Comparison of ENCODE assay signal across 11 mouse cellular contexts in genomic region chr6:90759754-90760153, GRCm38 (mm10).
A peak's percentile ranks its signal among the peaks of the same experiment; 100 is the strongest.
DNase-seq lines count a peak whose midpoint lies in the region; ATAC-seq lines count a peak whose summit lies in the region.
"Had no signal": no experiment of that assay in that cellular context is flagged by ENCODE, and none has a peak within 500 bp of the region (broad histone marks: within the 10 kb centered on the region; RNA-seq: fewer than 3 reads in every experiment).

No protein-coding gene starts in this region.

- no peaks in the 10 kb centered on the region for H3K9me3 ChIP-seq in hindbrain, embryonic 12.5 days (replicated peaks)
- H3K9me3 ChIP-seq in neural tube, embryonic 14.5 days (ENCODE audit: control insufficient read depth, low read length): no peaks in the 10 kb centered on the region
- H3K9me3 ChIP-seq: heart, embryonic 12.5 days had no signal

- no peak overlapping the region for H3K9ac ChIP-seq in hindbrain, embryonic 12.5 days
- no peak overlapping the region for H3K9ac ChIP-seq in neural tube, embryonic 14.5 days (replicated peaks; ENCODE audit: low read depth, low read length)
- H3K9ac ChIP-seq: heart, embryonic 12.5 days had no signal

- peak; percentile 62 for DNase-seq in left cerebral cortex, postnatal 4 days
- no peak for DNase-seq in left cerebral cortex, adult 11 months (ENCODE audit: low spot score)
- peak; percentile 73 for DNase-seq in cerebellum, adult 8-10 months
- no peak for DNase-seq in frontal cortex, postnatal 10 days (ENCODE audit: low spot score in 2 of 2)
- no peak for DNase-seq in adipocyte (ENCODE audit: low spot score)
- DNase-seq: adrenal gland, postnatal 10 days had no signal

- H3K4me1 ChIP-seq in hindbrain, embryonic 12.5 days: peaks cover 48% of the 10 kb centered on the region
- H3K4me1 ChIP-seq in neural tube, embryonic 14.5 days (ENCODE audit: control insufficient read depth, insufficient read depth, low read length): peaks cover 17% of the 10 kb centered on the region

- peak; percentile 67 for ATAC-seq in hindbrain, embryonic 12.5 days (ENCODE audit: low FRiP score)
- ATAC-seq in neural tube, embryonic 14.5 days (ENCODE audit: low read depth): peak; percentile 71; the same call in 1 of the 2 replicates
- ATAC-seq: intestine, embryonic 16.5 days had no signal

- H3K36me3 ChIP-seq in hindbrain, embryonic 12.5 days: no peaks in the 10 kb centered on the region
- H3K36me3 ChIP-seq in neural tube, embryonic 14.5 days (ENCODE audit: control insufficient read depth, insufficient read depth, low read length): no peaks in the 10 kb centered on the region
- H3K36me3 ChIP-seq: heart, embryonic 12.5 days had no signal

- 54% methylated on average over 2 of the region's 2 CpGs for WGBS in hindbrain, embryonic 12.5 days
- 35% methylated on average over 2 of the region's 2 CpGs for WGBS in neural tube, embryonic 14.5 days

- intact Hi-C loops in left cerebral cortex, postnatal 4 days (cut with DNase I): no loop called here

- H3K4me2 ChIP-seq in hindbrain, embryonic 12.5 days (replicated peaks): no peak overlapping the region
- H3K4me2 ChIP-seq in neural tube, embryonic 14.5 days (ENCODE audit: low read depth, low read length): no peak overlapping the region
- H3K4me2 ChIP-seq: heart, embryonic 12.5 days had no signal

- H3K27me3 ChIP-seq in hindbrain, embryonic 12.5 days: no peaks in the 10 kb centered on the region
- no peaks in the 10 kb centered on the region for H3K27me3 ChIP-seq in neural tube, embryonic 14.5 days (ENCODE audit: control insufficient read depth, insufficient read depth, low read length)
- H3K27me3 ChIP-seq: heart, embryonic 12.5 days had no signal

- no peak overlapping the region for H3K4me3 ChIP-seq in hindbrain, embryonic 12.5 days
- no peak overlapping the region for H3K4me3 ChIP-seq in neural tube, embryonic 14.5 days (ENCODE audit: low read depth, low read length)
- H3K4me3 ChIP-seq: heart, embryonic 12.5 days; myocyte had no signal

- H3K27ac ChIP-seq in hindbrain, embryonic 12.5 days: peak overlapping the region; percentile 64
- H3K27ac ChIP-seq in neural tube, embryonic 14.5 days (ENCODE audit: low read depth, low read length): peak overlapping the region; percentile 63

Comparison
In these comparisons a context has a peak if more than half of its experiments do, and no peak if none do; other contexts are left out.
1. DNase-seq: peak in left cerebral cortex, postnatal 4 days (single experiment) and cerebellum, adult 8-10 months (single experiment); none in left cerebral cortex, adult 11 months (single experiment), frontal cortex, postnatal 10 days (0 of 2) and adipocyte (single experiment).